Comparison of ENCODE assay signal across 8 mouse cellular contexts in genomic region chr5:113872936-113873912, GRCm38 (mm10). TPM values are rescaled to one million over a fixed set of nuclear protein-coding genes. Genes with fewer than 3 reads are reported as not detected.
DNase-seq lines count a peak whose midpoint lies in the region; ATAC-seq lines count a peak whose summit lies in the region.

No protein-coding gene starts in this region.

- WGBS in hindbrain, embryonic 13.5 days, result 2% methylated on average over 13 of the region's 15 CpGs

- peak overlapping the region; percentile 75 for H3K9ac ChIP-seq in hindbrain, embryonic 13.5 days

- peak overlapping the region; percentile 100 for H3K27ac ChIP-seq in hindbrain, embryonic 13.5 days

- peak overlapping the region; percentile 51 for H3K4me2 ChIP-seq in hindbrain, embryonic 13.5 days

- no peaks in the 10 kb centered on the region for H3K27me3 ChIP-seq in hindbrain, embryonic 13.5 days

- DNase-seq in NIH3T3 (ENCODE audit: low read depth), result peak; percentile 94
- peak; percentile 71 for DNase-seq in c-Kit-positive CD71-negative TER-119-negative erythroid progenitor cells, embryonic 14.5 days (ENCODE audit: low read depth)
- DNase-seq in frontal cortex, adult 2 months (ENCODE audit: extremely low spot score in 1 of 2, low spot score in 1 of 2), result peak; percentile 55 to 76
- DNase-seq in layer of hippocampus, postnatal 36 days, result peak; percentile 60 to 66
- peak; percentile 69 for DNase-seq in lung, postnatal 14 days
- peak; percentile 48 for DNase-seq in ovary, postnatal 36 days (ENCODE audit: low spot score)
- DNase-seq in c-Kit-positive CD71-positive TER-119-positive erythroid progenitor cells, embryonic 14.5 days (ENCODE audit: low spot score), result no peak

- H3K36me3 ChIP-seq in hindbrain, embryonic 13.5 days, result peaks cover 24% of the 10 kb centered on the region

- ATAC-seq in hindbrain, embryonic 13.5 days (ENCODE audit: low FRiP score), result peak; percentile 89

- H3K4me3 ChIP-seq in hindbrain, embryonic 13.5 days, result peak overlapping the region; percentile 24

- peaks cover 95% of the 10 kb centered on the region for H3K4me1 ChIP-seq in hindbrain, embryonic 13.5 days (replicated peaks)

- H3K9me3 ChIP-seq in hindbrain, embryonic 13.5 days, result no peaks in the 10 kb centered on the region

RNA-seq across cellular contexts. Expression of gene Coro1c, which starts 35.3 kb away (rescaled TPM):
- polyA plus RNA-seq in frontal cortex, adult 2 months (2012; rRNA removed), result 74.9 and 84.3 TPM in 2 replicates
- 176 and 190 TPM in 2 replicates for polyA plus RNA-seq in hindbrain, embryonic 13.5 days (2015; fragmentation: Nextera tagmentation; extraction: Ambion mirVana)
- total RNA-seq in layer of hippocampus, postnatal 36 days (2021), result 10 to 100 TPM; 86.9 to 99.4 TPM

RNA-seq across cellular contexts. Expression of gene Selplg, which starts 40.8 kb away (rescaled TPM):
- polyA plus RNA-seq in frontal cortex, adult 2 months (2012; rRNA removed), result 34.0 and 40.3 TPM in 2 replicates
- 1.7 and 1.9 TPM in 2 replicates for polyA plus RNA-seq in hindbrain, embryonic 13.5 days (2015; fragmentation: Nextera tagmentation; extraction: Ambion mirVana)
- total RNA-seq in layer of hippocampus, postnatal 36 days (2021), result 10 to 100 TPM; 30.2 to 30.3 TPM

Comparison
In these comparisons a context has a peak if more than half of its experiments do, and no peak if none do; other contexts are left out.
1. RNA of gene Selplg, which starts 40.8 kb away (polyA plus RNA-seq): 34.0 to 40.3 TPM in frontal cortex, adult 2 months; 1.7 to 1.9 TPM in hindbrain, embryonic 13.5 days; every median in the first group is over 10 times any median in the second.